Mouse (Mus musculus) forebrain, embryonic 10.5 days (tissue): Measurements from ENCODE around the gene Itln1. TPM values are rescaled to one million over a fixed set of nuclear protein-coding genes. Genes with fewer than 3 reads are reported as not detected.

ENCODE experiments used
- DNase-seq: peaks from one replicate; pipeline ENCODE4 v3.0.0-alpha.2; 2017; ENCODE audit warnings: low spot score; ENCODE audit errors: extremely low spot score
- H3K27ac ChIP-seq: fragments of 300-500 bp; sonication (generic); 2 replicates; pipeline ENCODE4 v1.5.1; 2016; ENCODE audit warnings: mild to moderate bottlenecking
- H3K27me3 ChIP-seq: fragments of 300-500 bp; sonication (generic); 2 replicates; pipeline ENCODE4 v1.6.1; 2016; ENCODE audit warnings: mild to moderate bottlenecking; ENCODE audit not compliant: poor library complexity, severe bottlenecking
- H3K36me3 ChIP-seq: fragments of 300-500 bp; sonication (generic); replicated peaks from 2 replicates; pipeline ENCODE4 v1.6.1; 2016; ENCODE audit warnings: mild to moderate bottlenecking, moderate library complexity
- H3K4me1 ChIP-seq: fragments of 300-500 bp; sonication (generic); 2 replicates; pipeline ENCODE4 v1.6.1; 2016
- H3K4me3 ChIP-seq: fragments of 300-500 bp; sonication (generic); 2 replicates; pipeline ENCODE4 v1.5.1; 2016; ENCODE audit warnings: mild to moderate bottlenecking, moderate library complexity
- H3K9me3 ChIP-seq: fragments of 300-500 bp; sonication (generic); 2 replicates; pipeline ENCODE4 v1.6.1; 2016; ENCODE audit warnings: mild to moderate bottlenecking, moderate library complexity
- WGBS: fragments of 180-500 bp; shearing (Covaris S2); methylation state at CpG from one replicate; pipeline ENCODE4 v1.1.7; 2016; 5-methylcytosine and 5-hydroxymethylcytosine counted together
- polyA plus RNA-seq: library from polyadenylated mRNA; unstranded; fragments of >200 nt; fragmentation: Nextera tagmentation; extraction: Ambion mirVana; gene quantifications from 2 replicates; pipeline ENCODE4 v1.2.1, GENCODE M21; 2016

Gene Itln1
- polyA plus RNA-seq, 1 experiment from 2014 or later, result not detected

DNA sequence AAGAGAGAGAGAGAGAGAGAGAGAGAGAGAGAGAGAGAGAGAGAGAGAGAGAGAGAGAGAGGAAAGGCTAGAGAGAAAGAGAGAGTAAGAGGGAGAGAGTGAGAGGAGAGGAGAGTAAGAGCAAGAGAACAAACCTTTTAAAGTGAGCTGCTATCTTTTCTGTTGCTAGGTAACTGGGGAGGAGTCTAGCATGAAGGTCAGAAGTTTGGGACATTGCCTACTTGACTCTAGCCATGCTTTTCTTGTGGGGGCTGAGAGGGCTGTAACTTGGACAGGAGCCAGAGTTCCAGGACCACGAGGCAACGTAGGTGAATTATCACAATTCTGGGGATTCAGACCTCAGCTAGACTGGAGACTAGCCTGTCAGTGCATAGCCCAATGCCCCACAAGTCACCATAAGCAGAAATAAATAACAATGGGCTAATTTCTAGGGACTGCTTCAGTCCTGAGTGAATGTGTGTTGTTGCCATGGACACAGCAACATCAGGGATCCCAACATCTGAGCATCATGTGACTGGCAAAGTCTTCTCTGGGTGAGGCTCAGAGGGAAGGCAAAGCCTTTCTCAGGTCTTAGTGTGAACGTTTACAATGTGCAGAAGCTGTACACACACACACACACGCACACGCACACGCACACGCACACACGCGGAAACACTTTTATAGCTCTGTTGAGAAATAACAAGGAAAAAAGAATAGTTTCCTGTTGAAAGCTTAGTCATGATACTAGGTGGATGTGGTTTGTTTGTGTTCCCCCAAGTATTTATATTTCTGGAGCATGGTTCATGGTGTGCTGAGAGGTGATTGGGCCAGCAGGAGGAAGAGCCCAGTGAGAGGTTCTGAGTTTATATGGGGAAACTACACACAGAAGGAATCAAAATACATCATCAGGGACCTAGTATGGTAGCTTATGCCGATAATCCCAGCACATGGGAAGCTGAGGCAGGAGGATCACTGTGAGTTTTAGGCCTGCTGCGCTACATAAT, 18.6 kb upstream of the Itln1 start:
- Histone ChIP-seq H3K27ac (no peak overlapping the region), H3K27me3 (no peaks in the 10 kb centered on the region), H3K36me3 (no peaks in the 10 kb centered on the region), H3K9me3 (0 out of 2 replicates have a peak, but pooled peaks cover 2% of the 10 kb centered on the region), H3K4me3 (no peak overlapping the region), H3K4me1 (no peaks in the 10 kb centered on the region)
- no peak for DNase-seq
- WGBS, result 91% methylated on average over 11 of the region's 11 CpGs

DNA sequence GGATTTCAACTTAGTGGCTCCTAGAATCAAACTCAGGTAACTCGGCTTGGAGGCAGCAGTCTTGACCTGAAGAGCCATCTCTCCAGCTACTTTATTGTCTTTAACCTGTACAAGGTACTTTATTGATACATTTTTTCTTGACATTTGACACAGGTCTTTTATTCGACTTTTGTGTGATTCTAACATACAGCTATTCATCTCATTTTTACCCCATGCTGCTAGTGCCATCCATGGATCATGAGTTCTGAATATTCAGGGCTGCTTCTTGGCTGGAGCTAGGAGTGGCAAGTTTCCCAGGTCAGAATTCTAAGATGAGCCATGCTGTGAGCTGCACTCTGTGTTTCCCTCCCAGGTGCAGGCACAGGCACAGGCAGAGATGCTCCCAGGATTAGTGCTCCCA, 17.1 kb upstream of the Itln1 start:
- Histone ChIP-seq H3K4me1 (no peaks in the 10 kb centered on the region), H3K4me3 (no peak overlapping the region), H3K36me3 (no peaks in the 10 kb centered on the region), H3K27me3 (no peaks in the 10 kb centered on the region), H3K27ac (no peak overlapping the region), H3K9me3 (0 out of 2 replicates have a peak, but pooled peaks cover 2% of the 10 kb centered on the region)
- no peak for DNase-seq
- 76% methylated on average over 2 of the region's 2 CpGs for WGBS

DNA sequence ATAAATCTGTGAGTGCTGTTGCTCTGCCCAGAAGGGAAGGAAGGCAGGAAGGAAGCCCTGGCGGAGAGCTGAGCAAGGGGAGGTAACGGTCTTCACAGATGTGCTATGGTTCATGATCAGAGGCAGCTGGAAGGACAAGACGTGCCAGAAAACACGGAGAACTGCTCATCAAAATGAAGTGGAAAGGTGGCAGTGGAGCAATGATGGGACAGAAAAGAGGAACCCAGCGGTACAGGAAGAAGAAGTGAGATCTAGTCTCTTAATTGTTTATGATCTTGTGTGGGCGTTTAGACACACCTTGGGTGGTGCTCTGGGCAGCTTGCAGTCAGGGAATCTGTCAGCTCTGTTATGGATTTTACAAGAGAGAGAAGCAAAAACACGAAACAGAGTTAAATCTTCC, 16.2 kb upstream of the Itln1 start:
- no peaks in the 10 kb centered on the region for H3K27me3 ChIP-seq
- no peaks in the 10 kb centered on the region for H3K4me1 ChIP-seq
- no peak overlapping the region for H3K4me3 ChIP-seq
- WGBS, result 83% methylated on average over 7 of the region's 7 CpGs
- H3K27ac ChIP-seq, result no peak overlapping the region
- H3K36me3 ChIP-seq, result no peaks in the 10 kb centered on the region
- no peak for DNase-seq
- H3K9me3 ChIP-seq, result 0 out of 2 replicates have a peak, but pooled peaks cover 2% of the 10 kb centered on the region

DNA sequence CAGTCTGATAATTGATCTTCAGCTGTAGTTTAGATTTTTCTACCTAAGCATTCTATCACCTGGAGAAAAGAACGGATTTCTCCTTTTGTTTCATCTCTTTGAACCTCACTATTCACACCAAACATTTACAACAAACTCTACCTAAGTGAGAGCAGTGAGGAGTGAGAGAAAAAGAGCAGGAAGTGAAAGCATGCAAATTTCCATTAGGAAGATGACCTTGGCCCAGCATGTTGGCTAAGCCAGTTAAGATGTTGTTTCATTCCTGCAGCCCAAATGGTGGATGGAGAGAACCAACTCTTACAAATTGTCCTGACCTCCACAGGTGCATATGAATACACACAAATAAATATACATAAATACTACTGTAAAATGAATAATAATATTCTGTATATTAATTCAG, 5.6 kb upstream of the Itln1 start:
- no peaks in the 10 kb centered on the region for H3K4me1 ChIP-seq
- peaks cover 21% of the 10 kb centered on the region for H3K9me3 ChIP-seq
- H3K36me3 ChIP-seq, result no peaks in the 10 kb centered on the region
- DNase-seq, result no peak
- H3K4me3 ChIP-seq, result no peak overlapping the region
- no peak overlapping the region for H3K27ac ChIP-seq
- WGBS, result 81% methylated on average over 1 of the region's 1 CpGs
- no peaks in the 10 kb centered on the region for H3K27me3 ChIP-seq

DNA sequence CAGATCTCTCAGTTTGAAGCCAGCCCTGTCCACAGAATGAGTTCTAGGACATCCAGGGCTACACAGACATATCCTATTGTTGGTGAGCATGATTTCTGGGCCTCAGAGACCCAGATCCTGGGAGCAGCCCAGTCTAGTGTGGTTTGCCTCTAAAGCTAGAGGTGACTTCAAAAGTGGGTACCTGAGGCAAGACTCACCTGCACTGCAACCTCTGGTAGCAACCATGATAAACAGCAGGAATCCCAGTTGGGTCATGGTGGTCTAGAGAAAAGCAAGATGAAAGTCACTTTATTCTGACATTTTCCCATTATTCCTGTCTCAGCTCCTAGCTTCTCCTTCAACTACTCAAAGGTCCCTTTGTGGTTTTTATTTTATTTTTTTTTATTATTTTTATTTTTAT, 537 bp downstream of the Itln1 start:
- no peaks in the 10 kb centered on the region for H3K27me3 ChIP-seq
- H3K4me3 ChIP-seq, result no peak overlapping the region
- DNase-seq, result no peak
- no peak overlapping the region for H3K27ac ChIP-seq
- H3K9me3 ChIP-seq, result peaks cover 12% of the 10 kb centered on the region
- no peaks in the 10 kb centered on the region for H3K4me1 ChIP-seq
- no peaks in the 10 kb centered on the region for H3K36me3 ChIP-seq

DNA sequence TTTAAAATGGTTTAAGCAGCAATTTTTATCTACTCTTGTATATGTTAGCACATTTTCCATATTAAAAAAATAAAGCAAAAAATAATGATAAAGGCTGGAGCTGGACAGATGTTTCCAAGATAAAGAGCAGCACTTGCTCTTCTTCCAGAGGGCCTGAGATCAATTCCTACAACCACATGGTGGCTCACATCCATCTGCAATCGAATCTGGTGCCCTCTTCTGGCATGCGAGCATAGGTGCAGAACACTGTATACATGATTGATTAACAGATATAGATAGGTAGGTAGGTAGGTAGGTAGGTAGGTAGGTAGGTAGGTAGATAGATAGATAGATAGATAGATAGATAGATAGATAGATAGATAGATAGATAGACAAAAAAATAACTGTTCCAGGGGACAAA, 2.3 kb downstream of the Itln1 start:
- no peaks in the 10 kb centered on the region for H3K36me3 ChIP-seq
- no peaks in the 10 kb centered on the region for H3K4me1 ChIP-seq
- H3K27ac ChIP-seq, result no peak overlapping the region
- DNase-seq, result no peak
- H3K27me3 ChIP-seq, result no peaks in the 10 kb centered on the region
- WGBS, result 67% methylated on average over 2 of the region's 2 CpGs
- H3K9me3 ChIP-seq, result no peaks in the 10 kb centered on the region
- H3K4me3 ChIP-seq, result no peak overlapping the region

DNA sequence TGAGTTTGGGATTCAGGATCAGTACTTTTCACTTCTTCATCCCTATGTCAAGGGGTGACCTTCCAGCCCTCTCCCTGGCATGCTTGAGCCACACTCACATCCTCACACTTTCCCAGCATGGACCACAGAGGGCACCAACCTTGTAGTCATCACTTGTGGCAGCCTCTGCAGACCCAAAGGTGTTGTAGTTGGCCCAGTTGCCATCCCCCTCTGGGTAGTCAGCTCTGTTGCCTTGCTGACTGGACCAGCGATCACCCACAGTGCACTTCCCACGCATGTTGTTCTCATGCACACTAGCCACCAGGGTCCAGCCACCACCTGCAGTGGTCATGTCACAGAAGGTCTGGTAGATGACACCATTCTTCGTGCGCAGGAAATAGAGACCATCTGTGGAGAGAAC, 3.7 kb downstream of the Itln1 start:
- Histone ChIP-seq H3K27me3 (no peaks in the 10 kb centered on the region), H3K27ac (no peak overlapping the region), H3K4me3 (no peak overlapping the region), H3K36me3 (no peaks in the 10 kb centered on the region), H3K9me3 (no peaks in the 10 kb centered on the region), H3K4me1 (no peaks in the 10 kb centered on the region)
- DNase-seq, result no peak
- 91% methylated on average over 4 of the region's 4 CpGs for WGBS

DNA sequence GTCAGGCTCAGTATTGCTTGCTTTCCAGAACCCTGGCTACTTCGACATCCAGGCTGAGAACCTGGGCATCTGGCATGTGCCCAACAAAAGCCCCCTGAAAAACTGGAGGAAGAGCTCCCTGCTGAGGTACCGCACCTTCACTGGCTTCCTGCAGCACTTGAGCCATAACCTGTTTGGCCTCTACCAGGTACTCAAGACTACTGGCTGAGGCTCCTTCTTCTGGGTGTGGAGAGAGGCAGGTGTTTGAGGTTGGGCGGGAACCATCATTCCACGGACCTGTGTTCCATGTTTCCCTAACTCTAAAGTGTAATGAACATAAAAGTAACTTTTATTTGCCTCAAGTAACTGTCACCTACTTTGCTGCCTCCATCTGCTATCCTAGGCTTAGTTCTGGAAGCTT, 19.5 kb downstream of the Itln1 start:
- Histone ChIP-seq H3K4me1 (peaks cover 7% of the 10 kb centered on the region), H3K9me3 (no peaks in the 10 kb centered on the region; the same call in 1 of the 2 replicates), H3K36me3 (no peaks in the 10 kb centered on the region), H3K27ac (no peak overlapping the region), H3K4me3 (no peak overlapping the region), H3K27me3 (no peaks in the 10 kb centered on the region)
- 89% methylated on average over 4 of the region's 4 CpGs for WGBS
- no peak for DNase-seq

DNA sequence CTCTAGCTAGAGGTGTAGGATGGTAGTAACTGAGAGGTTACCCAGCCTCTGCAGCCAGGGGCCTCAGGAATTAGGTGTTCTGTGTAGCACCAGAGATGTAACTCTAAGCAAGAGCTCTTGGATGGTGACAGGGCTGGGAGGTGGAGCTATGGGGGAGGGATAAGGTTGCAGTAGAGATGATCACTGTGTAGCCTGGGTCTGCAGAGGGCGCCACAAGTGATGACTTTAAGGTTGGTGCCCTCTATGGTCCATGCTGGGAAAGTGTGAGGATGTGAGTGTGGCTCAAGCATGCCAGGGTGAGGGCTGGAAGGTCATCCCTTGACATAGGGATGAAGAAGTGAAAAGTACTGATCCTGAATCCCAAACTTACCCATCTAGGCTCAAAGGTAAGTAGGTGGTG, 20.1 kb downstream of the Itln1 start:
- Histone ChIP-seq H3K4me3 (no peak overlapping the region), H3K27ac (no peak overlapping the region), H3K36me3 (no peaks in the 10 kb centered on the region), H3K9me3 (no peaks in the 10 kb centered on the region; the same call in 1 of the 2 replicates), H3K4me1 (peaks cover 7% of the 10 kb centered on the region), H3K27me3 (no peaks in the 10 kb centered on the region)
- WGBS, result 9% methylated on average over 1 of the region's 1 CpGs
- DNase-seq, result no peak

DNA sequence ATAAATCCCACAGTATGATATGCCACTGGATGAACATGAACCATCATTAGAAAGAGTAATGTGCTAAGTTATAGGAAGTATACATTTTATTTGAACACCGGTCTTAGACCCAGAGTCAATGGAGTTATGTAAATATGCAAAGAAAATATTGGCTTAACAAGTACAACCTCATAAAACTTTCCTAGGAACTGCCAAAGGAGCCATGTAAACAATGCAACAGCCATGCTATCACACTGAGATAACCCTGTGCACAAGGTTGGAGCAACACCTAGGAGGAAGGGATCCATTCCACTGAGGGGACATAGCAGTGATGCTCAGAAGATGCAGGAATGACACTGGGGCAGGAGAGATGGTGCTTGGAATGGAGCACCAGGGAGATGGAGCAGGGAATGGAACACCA, 21.3 kb downstream of the Itln1 start:
- no peak for DNase-seq
- Histone ChIP-seq H3K9me3 (no peaks in the 10 kb centered on the region; the same call in 1 of the 2 replicates), H3K4me3 (no peak overlapping the region), H3K4me1 (peaks cover 7% of the 10 kb centered on the region), H3K27ac (no peak overlapping the region), H3K27me3 (no peaks in the 10 kb centered on the region), H3K36me3 (no peaks in the 10 kb centered on the region)
- 98% methylated on average over 1 of the region's 1 CpGs for WGBS

DNA sequence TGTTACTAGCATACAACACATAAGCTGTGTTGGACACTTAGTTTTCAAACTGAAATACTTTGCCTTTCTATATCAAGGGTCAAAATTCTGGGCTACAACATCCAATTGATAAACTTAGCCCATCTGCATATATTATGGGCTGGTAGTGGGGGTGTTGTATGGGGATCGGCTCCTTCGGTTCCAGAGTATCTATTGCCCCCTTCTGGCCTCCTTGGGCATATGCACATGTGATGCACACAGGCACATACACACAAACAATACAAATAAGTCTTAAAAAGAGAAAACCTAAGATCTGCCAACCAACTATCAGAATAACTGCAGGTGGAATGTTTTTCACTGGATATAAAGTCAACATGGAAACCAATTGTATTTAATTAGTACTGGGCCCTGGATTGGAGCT, 21.9 kb downstream of the Itln1 start:
- Histone ChIP-seq H3K27ac (no peak overlapping the region), H3K27me3 (no peaks in the 10 kb centered on the region), H3K4me1 (peaks cover 7% of the 10 kb centered on the region), H3K9me3 (no peaks in the 10 kb centered on the region; the same call in 1 of the 2 replicates), H3K36me3 (no peaks in the 10 kb centered on the region), H3K4me3 (no peak overlapping the region)
- DNase-seq, result no peak
- WGBS, result 85% methylated on average over 2 of the region's 2 CpGs

DNA sequence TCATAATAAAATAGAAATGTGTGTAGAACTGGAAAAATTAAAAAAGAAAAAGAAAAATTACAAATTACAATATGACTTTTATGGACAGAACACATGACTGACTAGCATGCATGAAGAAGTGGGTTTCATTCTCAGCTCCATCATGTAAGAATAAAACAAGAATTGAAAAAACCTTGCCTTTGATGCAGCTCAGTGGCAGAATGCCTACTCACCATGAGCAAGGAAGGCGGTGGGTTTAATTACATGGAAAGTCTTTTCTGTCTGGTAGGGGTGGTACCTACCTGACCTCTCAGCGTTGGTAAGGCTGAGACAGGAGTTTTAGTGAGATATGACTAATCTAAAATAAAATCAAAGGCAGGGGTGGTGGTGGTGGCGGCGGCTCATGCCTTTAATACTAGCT, 30.5 kb downstream of the Itln1 start:
- no peak overlapping the region for H3K27ac ChIP-seq
- H3K4me1 ChIP-seq, result peaks cover 20% of the 10 kb centered on the region
- peak overlapping the region; percentile 69 for H3K4me3 ChIP-seq
- no peaks in the 10 kb centered on the region for H3K27me3 ChIP-seq
- H3K36me3 ChIP-seq, result no peaks in the 10 kb centered on the region
- DNase-seq, result no peak
- WGBS, result 72% methylated on average over 4 of the region's 4 CpGs
- no peaks in the 10 kb centered on the region for H3K9me3 ChIP-seq

DNA sequence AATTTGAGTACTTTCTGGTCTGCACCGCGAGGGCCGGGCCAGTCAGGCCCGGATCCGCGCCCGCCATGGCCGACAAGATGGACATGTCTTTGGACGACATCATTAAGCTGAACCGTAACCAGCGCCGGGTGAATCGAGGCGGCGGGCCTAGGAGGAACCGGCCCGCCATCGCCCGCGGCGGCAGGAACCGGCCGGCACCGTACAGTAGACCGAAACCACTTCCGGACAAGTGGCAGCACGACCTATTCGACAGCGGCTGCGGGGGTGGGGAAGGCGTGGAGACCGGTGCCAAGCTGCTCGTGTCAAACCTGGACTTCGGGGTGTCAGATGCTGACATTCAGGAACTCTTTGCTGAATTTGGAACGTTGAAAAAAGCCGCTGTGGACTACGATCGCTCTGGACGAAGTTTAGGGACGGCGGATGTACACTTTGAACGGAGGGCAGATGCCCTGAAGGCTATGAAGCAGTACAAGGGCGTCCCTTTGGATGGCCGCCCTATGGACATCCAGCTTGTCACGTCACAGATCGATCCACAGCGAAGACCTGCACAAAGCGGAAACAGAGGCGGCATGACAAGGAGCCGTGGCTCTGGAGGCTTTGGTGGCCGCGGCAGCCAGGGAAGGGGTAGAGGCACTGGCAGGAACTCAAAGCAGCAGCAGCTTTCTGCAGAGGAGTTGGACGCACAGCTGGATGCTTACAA, 31.4 kb downstream of the Itln1 start:
- no peaks in the 10 kb centered on the region for H3K27me3 ChIP-seq
- H3K36me3 ChIP-seq, result no peaks in the 10 kb centered on the region
- peak overlapping the region; percentile 93 for H3K27ac ChIP-seq
- WGBS, result under 1% methylated on average over 53 of the region's 53 CpGs
- no peaks in the 10 kb centered on the region for H3K9me3 ChIP-seq
- DNase-seq, result peak; percentile 67
- peak overlapping the region; percentile 69 for H3K4me3 ChIP-seq
- H3K4me1 ChIP-seq, result peaks cover 20% of the 10 kb centered on the region
